Mouse (Mus musculus) 3134 (cell line): Measurements from ENCODE around the gene Jam2.

Experiments used
- DNase-seq: peaks from one replicate; pipeline ENCODE4 v3.0.0-alpha.2; 2011; ENCODE audit warnings: low spot score; ENCODE audit not compliant: insufficient read length; ENCODE audit errors: extremely low read depth

The Jam2 gene

DNA sequence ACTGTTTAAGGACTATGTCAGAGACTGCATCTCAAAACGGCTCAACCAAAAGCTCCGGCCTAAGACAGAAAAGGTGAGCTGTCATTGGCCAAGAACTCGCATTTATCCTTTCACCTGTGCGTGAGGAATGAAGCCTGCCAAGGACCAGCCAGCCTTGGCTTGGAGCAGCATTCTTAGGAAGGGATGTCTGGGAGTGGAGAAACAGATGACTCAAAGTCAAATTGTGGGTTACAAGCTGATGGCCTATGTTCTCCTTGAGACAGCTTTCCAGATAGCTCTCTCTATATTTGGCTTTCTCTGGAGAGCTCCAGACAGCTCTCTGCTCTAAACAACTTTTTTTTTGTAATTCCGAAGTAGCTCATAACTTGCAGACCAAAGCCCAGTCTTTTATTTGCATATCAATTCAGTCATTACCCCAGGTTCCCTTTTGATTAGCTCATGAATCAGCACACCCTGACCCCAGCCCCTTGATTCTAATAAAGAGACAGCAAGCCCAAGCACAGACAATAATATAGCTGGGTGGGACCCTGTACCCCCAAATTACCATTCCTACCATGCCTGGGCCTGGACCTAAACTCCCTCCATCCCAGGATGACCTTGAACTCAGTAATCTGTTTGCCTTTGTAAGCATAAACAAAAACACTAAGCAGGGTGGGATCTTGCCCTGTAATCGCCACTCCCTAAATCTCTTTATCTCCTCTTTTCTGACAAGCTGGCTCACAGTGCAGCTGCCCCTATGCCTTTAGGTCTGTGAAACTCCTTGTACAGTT lies 5.1 kb downstream of the Jam2 start:
- DNase-seq, result no peak

DNA sequence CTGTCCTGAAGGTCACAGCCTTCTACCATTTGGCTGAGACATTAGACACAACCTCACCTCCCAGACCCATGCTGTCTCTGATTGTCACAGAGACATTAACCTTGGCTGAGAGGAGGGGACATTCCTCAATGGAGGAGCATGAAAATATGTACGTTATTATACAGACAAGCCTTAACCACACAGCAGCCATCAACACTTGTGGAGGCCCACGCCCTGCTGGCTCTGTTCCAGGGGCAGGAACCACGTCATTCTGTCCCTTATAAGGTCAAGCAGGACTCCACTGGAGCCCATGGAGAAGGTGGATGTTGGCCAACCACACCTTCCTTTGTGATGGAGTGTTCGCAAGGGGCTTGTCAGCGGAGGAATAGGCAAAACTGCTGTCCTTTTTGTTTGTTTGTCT lies 5.8 kb downstream of the Jam2 start:
- no peak for DNase-seq

DNA sequence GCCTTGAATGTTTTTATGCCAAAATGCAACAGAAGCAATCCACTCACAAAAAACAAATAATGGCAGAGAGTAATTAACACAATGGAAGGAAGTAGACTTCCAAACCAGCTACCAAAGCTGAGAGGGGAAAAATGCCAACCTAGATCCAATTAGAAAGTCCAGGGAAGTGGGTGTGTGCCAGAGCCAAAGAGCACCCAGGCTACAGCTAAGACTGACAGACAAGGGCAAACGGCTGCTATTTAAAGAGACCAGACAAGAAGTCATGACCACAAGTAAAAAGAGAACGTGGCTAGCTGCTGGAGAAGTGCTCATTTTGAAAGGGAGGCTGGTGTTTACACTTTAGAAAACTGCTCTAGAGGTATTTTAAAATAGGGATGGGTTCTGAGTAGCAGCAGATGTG lies 9.4 kb downstream of the Jam2 start:
- peak; percentile 26 for DNase-seq

DNA sequence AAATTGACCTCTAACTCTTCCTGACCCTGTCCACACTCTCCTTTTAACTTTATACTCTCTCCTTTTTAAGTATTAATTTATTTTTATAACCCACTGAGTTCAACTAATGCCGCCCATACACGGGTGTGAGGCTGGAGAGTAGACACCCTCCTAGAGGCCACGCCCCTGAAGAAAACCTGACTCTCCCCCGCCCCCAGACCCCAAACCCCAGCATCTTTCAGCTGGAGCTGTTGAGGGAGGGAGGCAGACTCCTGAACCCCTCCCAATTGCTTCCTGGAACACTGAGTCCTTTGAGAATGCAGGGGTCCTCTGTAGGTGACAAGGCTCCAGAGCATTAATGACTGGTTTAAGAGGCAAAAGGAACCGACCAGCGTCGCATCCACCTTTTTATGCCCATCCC lies 11.0 kb downstream of the Jam2 start:
- DNase-seq, result no peak

DNA sequence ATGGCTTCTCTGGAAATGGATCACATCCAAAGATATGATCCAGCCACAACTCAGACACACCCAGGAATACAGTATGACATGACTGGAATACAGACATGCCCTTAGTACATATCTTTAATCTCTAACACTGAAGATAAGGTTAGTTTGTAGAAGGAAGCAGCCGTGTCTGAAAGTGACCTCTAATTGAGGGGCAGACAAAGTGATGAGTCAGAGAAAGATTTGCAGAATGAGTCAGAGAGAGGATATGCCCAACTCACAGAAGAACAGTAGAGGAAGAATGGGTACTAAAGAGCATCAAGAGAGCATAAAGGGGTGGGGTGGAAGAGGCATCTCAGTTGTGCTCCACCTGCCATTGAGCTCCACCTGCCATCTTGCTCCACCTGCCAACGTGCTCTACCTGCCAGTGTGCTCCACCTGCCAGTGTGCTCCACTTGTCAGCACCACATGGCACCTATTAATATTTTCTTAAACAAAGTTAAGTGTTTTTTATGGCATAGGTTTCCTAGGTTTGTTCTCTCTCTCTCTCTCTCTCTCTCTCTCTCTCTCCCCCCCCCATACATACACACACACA lies 16.8 kb downstream of the Jam2 start:
- DNase-seq, result no peak

DNA sequence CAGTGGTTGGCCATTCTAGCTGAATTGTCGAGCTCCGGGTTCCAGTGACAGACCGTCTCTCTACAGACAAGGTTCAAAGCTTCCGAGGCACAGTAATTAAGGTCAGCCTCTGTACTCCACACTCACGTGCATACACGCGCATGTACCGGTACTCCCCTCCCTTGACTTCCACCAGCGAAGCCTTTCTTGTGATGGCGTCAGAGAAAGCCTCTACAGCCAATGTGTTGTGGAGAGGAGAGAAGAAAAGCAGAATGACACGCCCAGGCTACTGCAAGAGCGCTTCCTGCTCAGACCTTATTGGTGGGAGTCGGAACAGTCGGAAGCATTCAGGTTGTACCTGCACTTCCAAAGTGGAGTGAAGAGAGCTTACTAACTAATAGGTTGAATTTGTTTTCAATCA lies 19.5 kb downstream of the Jam2 start:
- no peak for DNase-seq

DNA sequence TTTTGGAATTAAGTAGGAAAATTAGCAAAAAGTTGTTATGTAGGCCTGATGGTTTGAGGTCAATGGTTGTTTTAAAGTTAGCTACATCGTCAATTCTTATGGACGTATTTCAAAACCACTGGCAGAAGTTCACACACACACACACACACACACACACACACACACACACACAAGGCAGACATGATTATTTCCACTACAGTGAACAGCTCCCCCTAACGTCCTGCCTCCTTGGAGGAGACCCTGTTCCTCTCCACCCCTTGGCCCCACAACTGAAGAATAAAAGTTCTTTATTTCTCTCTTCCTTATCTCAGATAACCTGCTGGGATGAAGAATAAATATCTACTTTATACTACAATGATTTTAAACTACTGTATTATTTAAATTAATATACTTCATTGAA lies 21.4 kb downstream of the Jam2 start:
- DNase-seq, result no peak

DNA sequence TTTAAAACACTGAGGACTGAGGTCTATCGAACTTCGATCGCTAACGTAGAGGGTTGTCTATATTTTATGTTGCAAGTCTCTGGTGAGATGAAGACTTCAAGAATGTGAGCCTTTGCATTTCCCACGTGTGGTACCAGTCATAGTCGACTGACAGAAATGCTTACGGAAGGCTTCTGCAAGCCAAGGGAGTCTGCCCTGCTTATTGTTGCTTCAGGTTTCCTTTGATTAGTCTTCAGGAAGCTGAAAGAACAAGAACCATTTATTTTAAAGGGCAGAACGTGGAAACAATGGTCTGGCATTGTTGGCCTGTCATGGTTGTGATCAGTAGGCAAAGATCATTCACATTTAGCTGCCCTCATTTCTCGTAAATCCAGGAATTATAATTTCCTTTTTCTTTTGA lies 22.8 kb downstream of the Jam2 start:
- no peak for DNase-seq

DNA sequence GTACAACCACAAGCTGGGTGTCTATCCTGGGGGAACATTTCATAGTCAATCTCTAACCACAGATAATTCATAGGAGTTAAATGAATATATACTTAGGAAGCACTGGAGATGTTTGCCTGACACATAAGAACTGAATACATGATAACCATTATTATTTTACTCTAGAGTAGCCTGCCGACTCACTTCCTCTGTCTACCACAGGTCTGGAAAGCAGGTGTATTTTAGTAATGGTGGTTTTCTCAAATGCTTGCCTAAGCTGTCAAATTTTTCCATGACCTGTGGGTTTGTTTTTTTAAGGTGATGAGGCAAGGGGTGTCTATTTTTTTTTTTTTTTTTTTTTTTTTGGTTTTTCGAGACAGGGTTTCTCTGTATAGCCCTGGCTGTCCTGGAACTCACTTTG lies 26.1 kb downstream of the Jam2 start:
- no peak for DNase-seq

DNA sequence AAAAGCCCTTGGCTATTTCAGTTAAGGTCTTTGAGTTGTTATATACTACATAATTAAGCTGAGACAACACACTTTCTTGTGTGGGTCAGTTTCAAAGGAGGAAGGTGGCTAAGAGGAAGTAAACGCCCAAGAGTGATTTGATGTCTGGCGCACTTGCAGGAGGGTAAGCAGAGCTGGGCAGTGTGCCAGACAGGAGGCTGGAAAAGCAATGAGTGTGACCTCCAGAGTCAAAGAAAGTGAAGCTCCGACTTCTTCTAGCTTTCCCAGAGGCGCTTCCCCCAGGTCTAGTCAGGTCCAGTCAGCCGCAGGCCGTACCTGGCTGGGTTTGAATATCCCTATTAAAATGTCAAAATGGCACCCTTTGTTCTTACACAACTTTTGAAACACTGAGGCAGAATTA lies 28.3 kb downstream of the Jam2 start:
- DNase-seq, result no peak

DNA sequence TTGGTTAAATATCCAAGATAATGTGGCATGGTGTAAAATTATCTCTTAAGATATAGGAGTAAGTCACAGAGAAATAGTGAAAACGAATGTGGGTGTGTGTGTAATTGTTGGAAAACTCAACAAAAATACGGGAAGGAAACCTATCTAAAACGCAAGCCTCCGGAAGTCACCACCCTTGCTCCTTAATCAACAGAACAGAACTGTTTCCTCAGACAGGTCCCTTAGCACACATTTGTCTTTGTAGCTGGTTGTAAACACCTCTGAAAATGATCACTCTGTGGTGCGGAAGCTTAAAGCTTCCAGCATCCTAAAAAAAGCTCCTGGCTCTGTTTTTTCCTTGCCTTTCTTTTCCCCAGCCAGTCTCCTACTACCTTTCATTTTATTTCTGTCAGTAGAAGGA lies 30.9 kb downstream of the Jam2 start:
- no peak for DNase-seq

DNA sequence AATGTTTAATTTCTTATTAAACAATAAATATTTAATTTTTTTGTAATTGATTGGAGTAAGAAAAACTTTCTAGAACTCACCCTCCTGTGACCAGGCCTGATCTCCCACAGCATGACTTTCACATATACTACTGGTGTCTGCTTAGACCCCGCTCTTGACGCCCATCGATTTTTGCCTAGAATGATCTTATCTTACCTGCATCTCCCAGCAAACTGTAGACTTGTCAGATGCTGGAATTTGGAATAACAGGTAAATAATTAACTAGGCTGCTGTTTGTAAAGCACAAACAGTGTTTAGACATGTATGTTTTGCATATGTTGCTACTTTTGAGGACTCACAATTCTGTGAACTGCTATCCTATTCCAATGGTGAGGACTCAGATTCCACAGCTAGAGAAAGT lies 32.3 kb downstream of the Jam2 start:
- no peak for DNase-seq

DNA sequence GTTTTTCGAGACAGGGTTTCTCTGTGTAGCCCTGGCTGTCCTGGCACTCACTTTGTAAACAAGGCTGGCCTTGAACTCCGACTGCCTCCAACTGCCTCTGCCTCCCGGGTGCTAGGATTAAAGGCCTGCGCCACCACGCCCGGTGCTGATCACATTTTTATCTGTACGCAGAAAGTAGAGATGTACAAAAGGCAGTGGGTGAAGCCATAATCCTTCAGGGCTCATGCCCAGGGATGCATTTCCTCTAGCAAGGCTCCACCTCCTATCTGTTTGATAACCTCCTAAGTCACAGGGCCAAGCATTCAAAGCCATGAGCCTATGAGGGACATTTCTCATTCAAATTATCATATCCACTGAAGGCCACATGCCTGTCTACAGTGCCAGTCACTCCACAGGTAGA lies 34.0 kb downstream of the Jam2 start:
- DNase-seq, result no peak

DNA sequence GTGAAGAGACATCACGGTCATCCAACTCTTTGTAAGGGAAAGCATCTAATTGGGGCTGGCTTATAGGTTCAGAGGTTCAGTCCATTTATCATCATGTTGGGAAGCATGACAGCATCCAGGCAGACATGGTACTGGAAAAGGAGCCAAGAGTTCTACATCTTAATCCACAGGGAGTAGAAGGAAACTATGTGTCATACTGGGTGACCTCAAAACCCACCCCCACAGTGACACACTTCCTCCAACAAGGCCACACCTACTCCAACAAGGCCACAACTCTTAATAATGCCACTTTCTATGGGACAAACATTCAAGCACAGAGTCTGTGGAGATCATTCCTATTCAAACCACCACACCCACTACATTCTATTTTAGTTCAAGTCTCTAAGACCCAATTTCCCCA lies 36.3 kb downstream of the Jam2 start:
- peak; percentile 45 for DNase-seq

DNA sequence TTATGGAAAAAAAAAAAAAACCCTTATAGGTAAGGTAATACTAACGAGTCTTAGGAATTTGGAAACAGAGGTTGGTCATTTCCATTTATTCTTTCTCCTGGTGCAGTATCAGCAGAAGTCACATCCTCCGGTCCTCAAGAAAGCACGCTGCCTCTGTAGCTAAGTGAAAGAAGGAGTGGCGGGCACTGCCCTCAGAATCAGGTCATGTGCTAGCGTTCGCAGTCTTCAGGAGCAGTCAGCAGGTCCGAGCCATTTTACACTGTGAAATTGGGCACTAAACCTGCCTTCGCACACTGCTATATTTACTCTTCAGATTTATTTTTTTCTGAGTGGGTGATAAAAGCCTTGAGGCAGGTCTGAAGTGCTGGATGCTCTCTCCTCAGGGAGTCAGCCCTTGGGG lies 39.9 kb downstream of the Jam2 start:
- no peak for DNase-seq

DNA sequence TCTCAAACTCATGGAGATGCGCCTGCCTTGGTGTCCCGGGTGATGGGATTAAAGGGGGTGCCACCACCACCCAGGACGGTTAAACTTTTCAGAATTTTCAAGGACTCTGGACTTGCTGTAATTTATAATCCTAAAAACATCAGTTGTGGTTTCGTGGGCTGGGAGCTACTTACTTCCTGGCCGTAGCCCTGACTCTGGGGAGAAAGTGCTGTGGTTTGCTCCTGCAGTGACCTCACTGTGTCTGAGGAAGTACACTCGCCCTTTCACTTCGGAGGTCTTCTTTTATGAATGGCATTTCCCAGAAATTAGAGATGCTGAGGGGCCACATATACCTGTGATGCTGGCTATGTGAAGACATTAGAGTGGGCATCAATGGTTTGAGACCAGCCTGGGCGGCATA lies 40.6 kb downstream of the Jam2 start:
- DNase-seq, result peak; percentile 9

DNA sequence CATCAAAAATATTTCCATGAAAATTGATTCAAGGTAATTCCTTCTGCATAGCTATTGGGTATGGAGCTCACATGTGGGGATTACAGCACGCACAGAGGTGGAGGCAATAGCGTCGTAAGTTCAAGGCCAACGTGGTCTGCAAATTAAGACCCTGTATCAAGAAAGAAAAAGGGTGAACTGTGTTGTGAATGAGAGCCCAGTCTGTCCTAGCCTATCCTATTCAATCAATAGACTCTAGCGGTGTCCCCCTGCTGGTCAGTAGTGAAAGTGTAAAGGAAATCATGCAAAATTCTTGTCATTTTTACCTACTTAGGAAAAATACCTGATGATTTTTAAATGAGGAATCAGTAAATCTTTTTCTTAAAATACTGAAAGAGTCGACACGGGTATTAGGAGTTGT lies 43.5 kb downstream of the Jam2 start:
- no peak for DNase-seq

DNA sequence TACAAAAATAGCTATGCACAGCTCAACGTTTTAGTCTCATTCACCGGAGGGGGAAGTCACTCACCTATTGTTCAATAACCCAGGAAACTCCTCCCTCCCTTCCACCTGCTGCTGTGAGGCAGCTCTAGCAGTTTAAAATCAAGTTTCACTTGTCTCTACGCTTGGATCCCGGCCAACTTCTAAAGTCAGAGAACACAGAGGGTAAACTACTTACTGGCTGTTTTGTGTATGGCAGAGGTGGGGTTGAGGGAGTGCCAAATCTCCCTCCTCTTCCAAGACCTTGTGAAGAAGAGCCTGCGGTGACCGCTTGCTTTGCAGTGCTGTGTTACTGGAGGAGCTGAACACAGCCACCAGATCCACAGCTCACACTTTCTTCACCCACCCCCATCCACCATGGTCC lies 51.1 kb downstream of the Jam2 start:
- no peak for DNase-seq

DNA sequence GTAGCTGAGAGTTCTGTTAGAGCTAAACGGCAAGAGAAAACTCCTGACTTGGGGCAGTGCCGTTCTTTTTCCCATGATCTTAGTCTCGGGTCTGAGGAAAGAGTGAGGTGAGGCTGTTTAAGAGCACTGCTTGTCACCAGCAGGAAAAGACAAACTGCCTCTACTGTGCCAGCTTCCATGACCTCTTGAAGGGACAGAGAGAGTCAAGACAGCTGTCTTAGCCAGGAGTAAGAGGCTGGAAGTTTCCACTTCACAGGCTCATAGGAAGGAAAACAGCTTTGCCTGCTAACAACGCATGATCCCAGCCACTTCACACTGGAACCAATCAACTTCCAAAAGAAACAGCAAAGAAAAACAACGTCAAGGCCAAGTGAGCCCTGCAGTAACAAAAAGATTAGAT lies 57.8 kb downstream of the Jam2 start:
- no peak for DNase-seq

DNA sequence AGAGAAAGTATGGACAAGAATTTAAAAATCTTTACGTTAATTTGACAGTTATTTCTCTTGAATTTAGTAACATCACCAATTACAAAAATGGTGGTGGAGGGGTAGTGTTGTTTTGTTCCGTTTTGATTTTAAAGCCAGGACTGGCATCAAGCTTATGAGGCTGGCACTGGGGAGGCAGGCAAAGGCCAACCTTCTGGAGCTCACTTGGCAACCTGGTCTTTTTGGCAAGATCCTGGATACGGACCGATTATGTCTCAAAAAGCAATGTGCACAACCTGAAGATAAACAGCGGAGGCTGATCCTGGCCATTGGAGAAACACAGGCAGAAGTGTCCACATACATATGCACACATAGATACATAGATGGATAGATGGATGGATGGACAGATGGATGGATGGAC lies 58.8 kb downstream of the Jam2 start:
- DNase-seq, result no peak

DNA sequence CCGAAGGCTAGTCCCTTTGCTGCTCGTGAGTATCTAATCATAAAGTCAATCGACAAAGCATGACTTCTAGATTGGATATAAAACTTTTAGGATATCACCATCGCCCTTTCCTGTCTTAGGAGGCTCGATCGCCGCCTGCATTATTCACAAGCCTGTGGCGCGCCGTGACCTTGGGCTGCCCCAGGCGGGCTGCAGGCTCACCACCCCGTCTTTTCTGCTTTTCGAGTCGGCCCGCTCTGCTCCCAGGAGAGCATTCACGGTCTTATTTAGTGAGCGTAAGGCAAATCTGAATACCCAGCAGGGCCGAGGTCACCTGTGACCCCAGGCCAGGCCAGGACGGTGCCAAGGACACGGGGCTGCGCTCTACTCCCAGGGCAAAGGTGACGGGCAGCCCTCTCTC lies 60.4 kb downstream of the Jam2 start:
- no peak for DNase-seq

DNA sequence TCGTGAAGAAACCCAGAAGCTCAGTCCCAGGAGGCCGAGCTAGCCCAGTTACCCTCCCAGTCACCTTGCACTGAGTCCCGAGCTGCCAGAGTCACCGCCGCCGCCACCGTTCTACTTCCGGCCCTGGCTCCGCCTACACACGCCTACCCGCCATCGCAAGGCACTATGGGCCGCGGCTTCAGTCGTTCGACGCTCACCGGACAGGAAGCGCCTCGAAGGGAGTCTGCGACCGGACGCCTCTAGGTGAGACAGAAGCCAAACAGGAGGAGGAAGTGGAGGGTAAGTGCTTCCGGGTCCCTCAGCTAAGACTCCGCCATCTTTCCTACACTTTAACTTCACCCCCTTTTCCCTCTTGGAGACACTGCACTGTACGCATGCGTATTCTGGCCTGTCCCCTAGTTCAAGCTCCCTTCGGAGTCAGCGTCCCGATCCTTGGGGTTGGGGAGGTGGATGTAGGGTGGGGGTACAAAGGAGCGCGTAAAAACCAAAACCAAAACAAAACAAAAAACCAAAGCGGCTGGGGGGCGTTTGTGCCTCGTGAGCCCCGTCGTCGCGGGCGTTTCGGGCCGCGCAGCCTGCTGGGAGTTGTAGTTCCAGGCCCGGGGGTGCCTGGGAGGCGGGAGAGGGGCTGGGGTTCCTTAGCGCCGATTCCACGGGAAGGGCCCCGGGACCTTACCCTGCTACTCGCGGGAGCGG lies 61.0 kb downstream of the Jam2 start, which contains the start of gene Gabpa:
Gene Gabpa (plus strand): TSS at position 181 of the 696 bp plus-strand sequence.
- DNase-seq, result peak; percentile 92
